Mouse (Mus musculus) spleen, adult 2 months (tissue): ENCODE results near the gene Agxt2.

ENCODE experiments used
- CTCF ChIP-seq: fragments of 200-500 bp; IDR thresholded peaks from 2 replicates; pipeline ENCODE4 v1.5.1; 2011; ENCODE audit warnings: mild to moderate bottlenecking, inconsistent platforms; ENCODE audit not compliant: insufficient read depth, insufficient read length, insufficient replicate concordance; ENCODE audit errors: extremely low read depth
- POLR2A ChIP-seq: fragments of 200-500 bp; IDR thresholded peaks from 2 replicates; pipeline ENCODE4 v1.6.1; 2011; ENCODE audit warnings: low read depth, low read length, inconsistent platforms

DNA sequence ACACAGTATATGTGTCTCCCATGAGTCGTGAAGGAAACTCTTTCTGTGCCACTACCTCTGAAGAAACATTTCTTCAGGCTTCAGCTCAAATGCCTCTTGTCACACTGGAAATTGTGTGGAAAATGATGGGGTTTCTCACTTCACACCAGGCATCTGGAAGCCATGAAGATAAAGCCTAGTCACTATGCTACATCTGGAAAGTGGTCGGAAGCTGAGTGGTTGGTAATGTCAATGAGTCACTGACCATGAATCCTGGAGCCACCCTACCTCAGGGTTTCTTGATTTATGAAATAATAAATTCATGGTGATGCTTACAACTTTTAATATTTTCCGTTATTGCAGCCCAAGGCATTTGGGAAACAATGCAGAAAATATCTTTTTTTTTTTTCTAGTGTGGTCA is 51.5 kb downstream of the Agxt2 start:
- TF ChIP-seq POLR2A (no peak), CTCF (no peak)
